Mouse (Mus musculus): ENCODE measurements around the gene Krt17.
"Not testable (repeated sequence)": the region's sequence is repeated elsewhere in the genome, so short reads cannot be mapped to it uniquely, and the experiment has no call there.

Krt17 gene

GRCm38 (mm10) chr11:100262058-100262980 lies 1.5 kb upstream of the Krt17 start:
- no peak for DNase-seq (ENCODE audit: low read depth, low spot score)

DNA sequence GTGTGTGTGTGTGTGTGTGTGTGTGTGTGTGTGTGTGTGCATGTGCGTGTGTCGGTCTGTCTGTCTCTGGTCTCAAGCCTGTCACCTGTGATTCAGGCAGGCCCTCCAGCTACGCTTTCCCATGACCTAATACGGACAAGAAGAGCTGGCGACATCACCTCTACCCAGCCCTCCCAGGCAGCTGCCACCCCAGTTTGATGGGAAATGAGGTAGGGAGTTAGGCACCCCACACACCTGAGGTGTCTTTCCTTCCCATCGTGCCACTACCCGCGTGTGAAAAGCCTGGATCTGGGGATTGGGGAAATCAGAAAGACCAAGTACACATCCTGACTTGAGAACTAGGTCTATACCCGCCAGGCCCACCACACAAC lies 391 bp upstream of the Krt17 start:
- no peak for DNase-seq (ENCODE audit: low read depth, low spot score)

GRCm38 (mm10) chr11:100259079-100259478 lies 1.8 kb downstream of the Krt17 start:
- no peak for DNase-seq (ENCODE audit: low read depth, low spot score)

DNA sequence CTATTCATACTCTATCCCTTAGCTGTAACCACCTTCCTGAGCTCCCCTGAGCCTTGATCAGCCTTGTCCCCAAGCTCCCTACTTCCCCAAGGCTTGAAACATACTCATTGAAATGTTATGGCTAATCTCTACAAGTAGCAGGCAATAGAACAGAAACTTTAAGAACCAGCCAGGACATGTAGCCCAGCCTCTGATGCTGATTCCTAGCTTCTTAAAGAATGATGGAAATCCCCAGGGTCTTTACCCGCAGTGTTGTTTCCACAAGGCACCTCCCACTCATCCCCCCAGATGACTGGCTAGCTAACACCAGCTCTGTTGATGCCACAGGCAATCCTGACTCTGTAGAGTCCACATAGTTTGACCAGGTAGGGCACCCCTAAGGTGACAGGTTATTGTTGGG lies 2.9 kb downstream of the Krt17 start:
- DNase-seq (ENCODE audit: low read depth, low spot score): no peak

GRCm38 (mm10) chr11:100255514-100255913 lies 5.3 kb downstream of the Krt17 start:
- DNase-seq (ENCODE audit: low read depth, low spot score): no peak

- DNase-seq (ENCODE audit: low read depth, low spot score): no peak
Observed at GRCm38 (mm10) chr11:100254360-100255090, 6.3 kb downstream of the Krt17 start.

GRCm38 (mm10) chr11:100248852-100249465 lies 11.9 kb downstream of the Krt17 start, which contains the start of gene Krt16:
TSS of gene Krt16 (minus strand) at chr11:100248902.
- no peak for DNase-seq (ENCODE audit: low read depth, low spot score)

GRCm38 (mm10) chr11:100246471-100246870 lies 14.4 kb downstream of the Krt17 start:
- DNase-seq (ENCODE audit: low read depth, low spot score): not testable (repeated sequence)

- not testable (repeated sequence) for DNase-seq (ENCODE audit: low read depth, low spot score)
Observed at GRCm38 (mm10) chr11:100240272-100240671, 20.6 kb downstream of the Krt17 start.

- DNase-seq (ENCODE audit: low read depth, low spot score): no peak
Observed at GRCm38 (mm10) chr11:100221741-100222140, 39.1 kb downstream of the Krt17 start.

- no peak for DNase-seq (ENCODE audit: low read depth, low spot score)
Observed at GRCm38 (mm10) chr11:100219304-100219703, 41.5 kb downstream of the Krt17 start.

DNA sequence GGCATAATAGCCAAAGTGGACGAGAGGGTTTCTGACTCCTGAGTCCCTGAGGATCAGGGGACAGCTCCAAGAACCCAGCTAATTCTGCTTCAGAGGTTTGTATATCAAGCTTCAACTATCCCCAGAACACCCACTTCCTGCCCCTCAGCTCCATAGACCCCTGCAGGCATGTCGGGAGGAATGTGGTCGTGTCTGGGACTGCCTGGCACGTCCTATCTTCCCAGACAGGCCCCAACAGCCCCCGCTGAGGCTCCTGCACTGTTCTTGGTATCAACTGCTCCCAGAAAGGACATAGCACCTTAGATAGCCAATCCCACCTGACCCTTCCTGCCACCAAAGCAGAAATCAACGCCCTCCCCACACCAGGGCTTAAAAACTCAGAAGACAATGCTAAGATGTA lies 52.3 kb downstream of the Krt17 start:
- DNase-seq (ENCODE audit: low read depth, low spot score): no peak

DNA sequence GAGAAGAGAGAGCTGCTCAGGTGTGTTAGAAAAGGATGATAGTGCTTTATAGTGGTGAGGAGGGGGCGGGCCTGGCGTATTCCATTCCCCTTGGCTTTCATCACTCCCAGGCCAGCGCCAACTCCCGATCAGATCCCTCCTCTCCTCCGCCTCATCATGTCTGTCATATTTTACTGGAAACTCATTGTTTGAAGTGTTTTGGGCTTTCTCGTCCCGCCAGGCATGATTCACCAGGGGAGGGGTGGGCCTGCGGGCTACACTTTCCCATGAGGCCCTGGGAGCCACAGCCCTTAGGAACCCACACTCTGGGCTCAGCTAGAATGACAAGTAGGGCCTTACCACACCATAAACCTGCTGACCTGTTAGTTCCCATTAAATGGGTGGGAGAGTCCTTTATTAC lies 53.3 kb downstream of the Krt17 start, which contains the start of gene Krt14:
Krt14 (minus strand) TSS at position 51 of the 400 bp plus-strand sequence.
- DNase-seq (ENCODE audit: low read depth, low spot score): no peak
